Mouse (Mus musculus): ENCODE results near the gene Fgfr2.

GRCm38 (mm10) chr7:132787496-132788190, 335.5 kb downstream of the Fgfr2 start:
- TF ChIP-seq POLR2A (IDR thresholded peaks at IDR 0.05; ENCODE audit: control insufficient read depth, low read depth, low read length) (no peak), CTCF (IDR thresholded peaks at IDR 0.05; ENCODE audit: control insufficient read depth, insufficient read depth, insufficient replicate concordance, low read depth, low read length) (no peak)
